ENCODE assay signal across 10 mouse cellular contexts in genomic region chr1:74749301-74749700, GRCm38 (mm10). TPM values are rescaled to one million over a fixed set of nuclear protein-coding genes. Genes with fewer than 3 reads are reported as not detected.
DNase-seq lines count a peak whose midpoint lies in the region; ATAC-seq and TF ChIP-seq lines count a peak whose summit lies in the region.
"Had no signal": no experiment of that assay in that cellular context is flagged by ENCODE, and none has a peak within 500 bp of the region (broad histone marks: within the 10 kb centered on the region; RNA-seq: fewer than 3 reads in every experiment).

No protein-coding gene starts in this region.

- TF ChIP-seq CTCF in hindbrain, postnatal 0 days (IDR thresholded peaks at IDR 0.05; ENCODE audit: low read depth), result no peak

- H3K36me3 ChIP-seq in hindbrain, postnatal 0 days (ENCODE audit: insufficient read depth, low read length), result no peaks in the 10 kb centered on the region
- H3K36me3 ChIP-seq in hindbrain, embryonic 14.5 days (replicated peaks; ENCODE audit: control insufficient read depth, insufficient read depth), result no peaks in the 10 kb centered on the region
- H3K36me3 ChIP-seq in forebrain, embryonic 16.5 days (ENCODE audit: control insufficient read depth, insufficient read depth), result no peaks in the 10 kb centered on the region
- H3K36me3 ChIP-seq: limb, embryonic 12.5 days had no signal

- no peaks in the 10 kb centered on the region for H3K4me1 ChIP-seq in hindbrain, postnatal 0 days (ENCODE audit: insufficient read depth, low read length)
- no peaks in the 10 kb centered on the region for H3K4me1 ChIP-seq in hindbrain, embryonic 14.5 days (replicated peaks; ENCODE audit: control insufficient read depth, insufficient read depth, low read length)
- 0 out of 2 replicates have a peak, but pooled peaks cover 3% of the 10 kb centered on the region for H3K4me1 ChIP-seq in forebrain, embryonic 16.5 days (replicated peaks; ENCODE audit: control insufficient read depth, insufficient read depth, low read length)

- peak; percentile 35; the same call in 1 of the 2 replicates for ATAC-seq in hindbrain, postnatal 0 days
- ATAC-seq in hindbrain, embryonic 14.5 days (ENCODE audit: low FRiP score), result no peak
- no peak for ATAC-seq in inflammation-experienced regulatory T-cells, adult 6 months
- no peak for ATAC-seq in forebrain, embryonic 16.5 days

- no peak for DNase-seq in hindbrain, postnatal 0 days (ENCODE audit: low spot score)
- DNase-seq in hindbrain, embryonic 14.5 days (ENCODE audit: low spot score), result no peak
- DNase-seq in gastrocnemius, postnatal 10 days, result peak; percentile 53
- DNase-seq in kidney, adult 11 months, result peak; percentile 83
- DNase-seq in lung, postnatal 36 days, result peak; percentile 77
- no peak for DNase-seq in layer of hippocampus, adult 9-10 months (ENCODE audit: low spot score)
- DNase-seq: cerebellum, adult 11 months had no signal

- whole genome bisulfite sequencing in hindbrain, postnatal 0 days, result 62% methylated on average over 7 of the region's 7 CpGs
- WGBS in hindbrain, embryonic 14.5 days, result 74% methylated on average over 7 of the region's 7 CpGs
- WGBS in forebrain, embryonic 16.5 days, result 63% methylated on average over 7 of the region's 7 CpGs

- no peak overlapping the region for H3K4me2 ChIP-seq in hindbrain, postnatal 0 days (ENCODE audit: low read depth, low read length)
- H3K4me2 ChIP-seq in hindbrain, embryonic 14.5 days (replicated peaks), result no peak overlapping the region
- H3K4me2 ChIP-seq in forebrain, embryonic 16.5 days (ENCODE audit: low read length), result no peak overlapping the region

- H3K4me3 ChIP-seq in hindbrain, postnatal 0 days (ENCODE audit: low read length), result no peak overlapping the region
- H3K4me3 ChIP-seq in hindbrain, embryonic 14.5 days (replicated peaks; ENCODE audit: low read length), result no peak overlapping the region
- no peak overlapping the region for H3K4me3 ChIP-seq in forebrain, embryonic 16.5 days (replicated peaks; ENCODE audit: low read length)

- no peak overlapping the region for H3K9ac ChIP-seq in hindbrain, postnatal 0 days (replicated peaks; ENCODE audit: low read length)
- no peak overlapping the region for H3K9ac ChIP-seq in hindbrain, embryonic 14.5 days
- H3K9ac ChIP-seq in forebrain, embryonic 16.5 days (replicated peaks; ENCODE audit: low read depth, low read length), result no peak overlapping the region
- H3K9ac ChIP-seq: limb, embryonic 12.5 days had no signal

- no peaks in the 10 kb centered on the region for H3K9me3 ChIP-seq in hindbrain, postnatal 0 days (ENCODE audit: low read length)
- no peaks in the 10 kb centered on the region for H3K9me3 ChIP-seq in hindbrain, embryonic 14.5 days (ENCODE audit: control insufficient read depth, low read length)
- H3K9me3 ChIP-seq in forebrain, embryonic 16.5 days (ENCODE audit: control insufficient read depth, low read length), result no peaks in the 10 kb centered on the region
- H3K9me3 ChIP-seq: limb, embryonic 12.5 days had no signal

- H3K27me3 ChIP-seq in hindbrain, postnatal 0 days (ENCODE audit: insufficient read depth, low read length), result peaks cover 18% of the 10 kb centered on the region; the same call in 1 of the 2 replicates
- 0 out of 2 replicates have a peak, but pooled peaks cover 6% of the 10 kb centered on the region for H3K27me3 ChIP-seq in hindbrain, embryonic 14.5 days (ENCODE audit: control insufficient read depth, insufficient read depth, low read length)
- H3K27me3 ChIP-seq in forebrain, embryonic 16.5 days (replicated peaks; ENCODE audit: control insufficient read depth, insufficient read depth, low read length), result no peaks in the 10 kb centered on the region

- no peak overlapping the region for H3K27ac ChIP-seq in hindbrain, postnatal 0 days
- H3K27ac ChIP-seq in hindbrain, embryonic 14.5 days, result no peak overlapping the region
- H3K27ac ChIP-seq in forebrain, embryonic 16.5 days (ENCODE audit: low read length), result no peak overlapping the region
- H3K27ac ChIP-seq: limb, embryonic 12.5 days had no signal

RNA-seq across cellular contexts. Expression of gene Prkag3, which starts 0.3 kb away (rescaled TPM):
- not detected in 2 replicates for total RNA-seq in hindbrain, postnatal 0 days (2014; rRNA removed)
- polyA plus RNA-seq in hindbrain, postnatal 0 days (2015; fragmentation: Nextera tagmentation; extraction: Ambion mirVana), result not detected in 2 replicates
- polyA plus RNA-seq in hindbrain, embryonic 14.5 days (2014; fragmentation: Nextera tagmentation; extraction: Ambion mirVana), result not detected in 2 replicates
- total RNA-seq in gastrocnemius, postnatal 10 days (2021), result 10 to 100 TPM; 64.7 to 66.7 TPM
- polyA plus RNA-seq in inflammation-experienced regulatory T-cells, adult 6 months (2017; shearing (Covaris generic)), result not detected
- not detected in 2 replicates for polyA plus RNA-seq in forebrain, embryonic 16.5 days (2015; fragmentation: Nextera tagmentation; extraction: Ambion mirVana)

RNA-seq across cellular contexts. Expression of gene Wnt6, which starts 22.4 kb away (rescaled TPM):
- total RNA-seq in hindbrain, postnatal 0 days (2014; rRNA removed), result 5.9 and 11.2 TPM in 2 replicates
- polyA plus RNA-seq in hindbrain, postnatal 0 days (2015; fragmentation: Nextera tagmentation; extraction: Ambion mirVana), result 6.7 and 7.4 TPM in 2 replicates
- polyA plus RNA-seq in hindbrain, embryonic 14.5 days (2014; fragmentation: Nextera tagmentation; extraction: Ambion mirVana), result 4.4 TPM in 2 replicates
- total RNA-seq in gastrocnemius, postnatal 10 days (2021), result 1 to 10 TPM in 1 of 2 experiments, under 1 TPM in 1; 0.95 to 1.5 TPM
- not detected for polyA plus RNA-seq in inflammation-experienced regulatory T-cells, adult 6 months (2017; shearing (Covaris generic))
- 3.6 and 4.5 TPM in 2 replicates for polyA plus RNA-seq in forebrain, embryonic 16.5 days (2015; fragmentation: Nextera tagmentation; extraction: Ambion mirVana)

RNA-seq across cellular contexts. Expression of gene Cyp27a1, which starts 35.9 kb away (rescaled TPM):
- total RNA-seq in hindbrain, postnatal 0 days (2014; rRNA removed), result 0.79 and 2.8 TPM in 2 replicates
- 3.0 and 3.2 TPM in 2 replicates for polyA plus RNA-seq in hindbrain, postnatal 0 days (2015; fragmentation: Nextera tagmentation; extraction: Ambion mirVana)
- polyA plus RNA-seq in hindbrain, embryonic 14.5 days (2014; fragmentation: Nextera tagmentation; extraction: Ambion mirVana), result 1.9 and 3.2 TPM in 2 replicates
- total RNA-seq in gastrocnemius, postnatal 10 days (2021), result 1 to 10 TPM; 8.6 to 8.9 TPM
- 1 to 10 TPM in 1 of 3 experiments, not detected in 2; 1.4 TPM for polyA plus RNA-seq in inflammation-experienced regulatory T-cells, adult 6 months (2017; shearing (Covaris generic))
- polyA plus RNA-seq in forebrain, embryonic 16.5 days (2015; fragmentation: Nextera tagmentation; extraction: Ambion mirVana), result 0.94 and 1.7 TPM in 2 replicates

RNA-seq across cellular contexts. Expression of gene Wnt10a, which starts 42.0 kb away (rescaled TPM):
- 1.8 and 2.7 TPM in 2 replicates for total RNA-seq in hindbrain, postnatal 0 days (2014; rRNA removed)
- 0.48 and 0.68 TPM in 2 replicates for polyA plus RNA-seq in hindbrain, postnatal 0 days (2015; fragmentation: Nextera tagmentation; extraction: Ambion mirVana)
- polyA plus RNA-seq in hindbrain, embryonic 14.5 days (2014; fragmentation: Nextera tagmentation; extraction: Ambion mirVana), result 0.13 and 0.21 TPM in 2 replicates
- under 1 TPM in 1 of 2 experiments, not detected in 1; 0.29 TPM for total RNA-seq in gastrocnemius, postnatal 10 days (2021)
- under 1 TPM in 1 of 3 experiments, not detected in 2; 0.19 TPM for polyA plus RNA-seq in inflammation-experienced regulatory T-cells, adult 6 months (2017; shearing (Covaris generic))
- 0.46 and 0.68 TPM in 2 replicates for polyA plus RNA-seq in forebrain, embryonic 16.5 days (2015; fragmentation: Nextera tagmentation; extraction: Ambion mirVana)

Comparison
In these comparisons a context has a peak if more than half of its experiments do, and no peak if none do; other contexts are left out.
1. DNase-seq: peak in gastrocnemius, postnatal 10 days (single experiment), kidney, adult 11 months (single experiment) and lung, postnatal 36 days (single experiment); none in hindbrain, postnatal 0 days (single experiment), hindbrain, embryonic 14.5 days (single experiment) and layer of hippocampus, adult 9-10 months (single experiment).